Mouse (Mus musculus) kidney, embryonic 15.5 days (tissue): ENCODE measurements around the gene Eif4h. TPM values are rescaled to one million over a fixed set of nuclear protein-coding genes. Genes with fewer than 3 reads are reported as not detected.

ENCODE experiments used
- ATAC-seq: fragments of 200-750 bp; cut with Nextera tagmentation; replicated peaks from 2 replicates; pipeline ENCODE4 v1.8.0; 2017; ENCODE audit warnings: moderate TSS enrichment; ENCODE audit not compliant: low FRiP score
- H3K27ac ChIP-seq: fragments of 300-500 bp; sonication (generic); 2 replicates; pipeline ENCODE4 v1.5.1; 2015; ENCODE audit warnings: mild to moderate bottlenecking, inconsistent platforms
- H3K27me3 ChIP-seq: fragments of 300-500 bp; sonication (generic); 2 replicates; pipeline ENCODE4 v1.6.1; 2015; ENCODE audit warnings: inconsistent platforms
- H3K36me3 ChIP-seq: fragments of 300-500 bp; sonication (generic); 2 replicates; pipeline ENCODE4 v1.6.1; 2015; ENCODE audit warnings: inconsistent platforms
- H3K4me1 ChIP-seq: fragments of 300-500 bp; sonication (generic); 2 replicates; pipeline ENCODE4 v1.6.1; 2015; ENCODE audit warnings: inconsistent platforms
- H3K4me2 ChIP-seq: fragments of 300-500 bp; sonication (generic); 2 replicates; pipeline ENCODE4 v1.6.1; 2015; ENCODE audit warnings: moderate library complexity, mild to moderate bottlenecking, inconsistent platforms
- H3K4me3 ChIP-seq: fragments of 300-500 bp; sonication (generic); replicated peaks from 2 replicates; pipeline ENCODE4 v1.5.1; 2015; ENCODE audit warnings: mild to moderate bottlenecking, inconsistent platforms
- H3K9ac ChIP-seq: fragments of 300-500 bp; sonication (generic); 2 replicates; pipeline ENCODE4 v1.6.1; 2015; ENCODE audit warnings: mild to moderate bottlenecking, inconsistent platforms
- H3K9me3 ChIP-seq: fragments of 300-500 bp; sonication (generic); replicated peaks from 2 replicates; pipeline ENCODE4 v1.6.1; 2016; ENCODE audit warnings: inconsistent platforms
- WGBS: fragments of 180-500 bp; shearing (Covaris S2); methylation state at CpG from one replicate; pipeline ENCODE4 v1.1.7; 2015; ENCODE audit warnings: mixed read lengths; 5-methylcytosine and 5-hydroxymethylcytosine counted together
- microRNA-seq: library from miRNA; unstranded; fragments of <30 nt; microRNA quantifications from one replicate; pipeline ENCODE4, GENCODE M21; 2016
- polyA plus RNA-seq: library from polyadenylated mRNA; unstranded; fragments of >200 nt; fragmentation: Nextera tagmentation; extraction: Ambion mirVana; gene quantifications from 2 replicates; pipeline ENCODE4 v1.2.1, GENCODE M21; 2015

Gene Eif4h
- polyA plus RNA-seq, 1 experiment from 2014 or later: 459 TPM

DNA sequence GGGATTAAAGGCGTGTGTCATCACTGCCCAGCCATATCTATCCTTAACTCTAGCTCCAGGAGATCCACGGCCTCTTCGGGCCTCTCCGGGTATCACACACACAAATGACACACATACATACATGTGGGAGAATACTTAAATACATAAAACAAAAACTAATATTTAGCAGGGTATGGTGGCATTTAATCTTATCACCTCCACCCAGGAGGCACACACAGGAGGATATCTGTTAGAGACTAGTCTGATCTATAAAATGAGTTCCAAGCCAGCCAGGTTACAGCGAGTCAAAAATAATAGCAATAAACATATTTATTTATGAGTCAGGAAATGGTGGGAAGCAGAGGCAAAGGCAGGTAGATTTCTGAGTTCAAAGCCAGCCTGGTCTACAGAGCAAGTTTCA lies 63.5 kb downstream of the Eif4h start:
- no peak overlapping the region for H3K4me2 ChIP-seq
- WGBS: 94% methylated on average over 5 of the region's 5 CpGs
- no peak overlapping the region for H3K27ac ChIP-seq
- H3K4me3 ChIP-seq: no peak overlapping the region
- peaks cover 13% of the 10 kb centered on the region for H3K4me1 ChIP-seq
- no peaks in the 10 kb centered on the region for H3K9me3 ChIP-seq
- ATAC-seq: no peak
- no peaks in the 10 kb centered on the region for H3K36me3 ChIP-seq
- no peaks in the 10 kb centered on the region for H3K27me3 ChIP-seq
- no peak overlapping the region for H3K9ac ChIP-seq

DNA sequence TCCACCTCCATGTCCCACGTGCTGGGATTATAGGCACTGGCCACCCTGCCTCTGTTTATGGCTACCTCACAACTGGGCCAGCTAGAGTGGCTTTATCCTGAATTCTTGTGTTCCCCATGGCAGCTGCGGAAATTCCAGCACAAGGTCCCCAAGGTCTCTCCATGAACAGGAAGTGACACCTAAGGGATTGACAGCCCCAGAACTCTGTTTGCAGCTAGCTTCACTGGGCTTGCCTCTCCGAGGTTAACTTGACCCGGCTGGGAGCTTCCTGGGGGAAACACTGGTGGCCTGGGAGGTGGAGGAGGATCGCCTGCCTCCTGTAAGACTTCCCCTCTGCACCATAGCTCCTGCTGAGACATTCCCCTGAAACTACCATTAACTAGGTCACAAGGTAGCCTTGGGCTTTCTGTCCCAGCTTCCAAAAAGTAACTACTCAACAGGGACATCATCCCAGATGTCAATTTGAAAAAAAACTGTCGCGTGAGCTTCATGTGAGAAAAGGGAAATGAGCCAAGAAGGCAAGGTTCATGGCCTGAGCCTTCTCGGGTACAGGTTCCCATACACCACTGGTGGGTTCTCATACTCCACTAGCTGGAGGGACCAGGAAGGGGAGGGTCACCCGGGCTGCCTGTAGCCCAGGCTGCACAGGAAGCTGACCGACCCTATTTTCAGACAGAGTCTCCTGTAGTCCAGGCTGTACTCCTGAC lies 66.6 kb downstream of the Eif4h start:
- WGBS: 31% methylated on average over 10 of the region's 10 CpGs
- H3K4me3 ChIP-seq: peak overlapping the region; percentile 52
- H3K4me2 ChIP-seq: peak overlapping the region; percentile 77
- peak overlapping the region; percentile 94 for H3K27ac ChIP-seq
- peak overlapping the region; percentile 35 for H3K9ac ChIP-seq
- H3K4me1 ChIP-seq: peaks cover 31% of the 10 kb centered on the region
- ATAC-seq: no peak
- no peaks in the 10 kb centered on the region for H3K27me3 ChIP-seq
- no peaks in the 10 kb centered on the region for H3K36me3 ChIP-seq
- H3K9me3 ChIP-seq: no peaks in the 10 kb centered on the region

DNA sequence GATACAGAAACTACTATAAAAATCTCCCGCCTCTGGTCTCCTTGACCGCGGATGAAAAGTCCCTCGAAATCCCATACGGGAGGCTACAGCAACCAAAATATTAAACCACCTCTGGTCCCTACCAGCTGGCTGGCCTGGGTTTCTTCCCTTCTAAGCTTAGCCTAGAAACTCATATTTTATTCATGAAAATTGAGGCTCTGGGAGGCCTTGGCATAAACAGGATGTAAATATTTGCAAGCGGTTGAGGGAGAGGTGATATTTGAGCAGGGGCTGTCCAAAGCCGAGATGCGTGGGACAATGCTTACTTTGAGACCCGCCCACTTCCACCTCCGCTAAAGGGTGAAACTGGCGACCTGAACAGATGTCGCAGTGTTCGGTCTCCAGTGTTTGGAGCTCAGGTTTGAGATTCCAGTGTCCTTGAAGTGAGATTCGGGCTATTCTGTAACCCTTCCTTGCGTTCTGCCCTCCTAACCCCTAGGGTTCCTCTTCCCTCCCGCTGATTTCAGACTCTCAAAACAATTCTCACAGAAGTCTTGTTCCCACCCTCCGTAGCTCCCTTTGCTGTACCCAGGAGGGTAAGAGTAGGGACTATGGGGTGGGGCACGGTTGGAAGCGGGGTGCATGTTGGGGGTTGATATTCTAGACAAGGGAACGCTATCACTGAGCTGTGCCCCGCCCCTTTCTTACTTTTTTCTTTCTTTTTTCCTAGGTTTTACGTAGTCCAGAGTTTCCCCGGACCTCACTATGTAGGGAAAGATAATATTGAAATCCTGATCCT lies 67.4 kb downstream of the Eif4h start:
- Histone ChIP-seq H3K4me3 (peak overlapping the region; percentile 52), H3K27ac (peak overlapping the region; percentile 94), H3K4me2 (peak overlapping the region; percentile 77), H3K36me3 (no peaks in the 10 kb centered on the region), H3K27me3 (no peaks in the 10 kb centered on the region), H3K9me3 (no peaks in the 10 kb centered on the region), H3K4me1 (peaks cover 31% of the 10 kb centered on the region), H3K9ac (peak overlapping the region; percentile 35)
- ATAC-seq: peak; percentile 63
- WGBS: 2% methylated on average over 23 of the region's 23 CpGs

Small RNAs within 50 kb of the gene (microRNA-seq; reads per million reads assigned to microRNA genes)
- gene Mir7228: not detected

Other genes starting within 250 kb of the Eif4h start
- gene Gtf2ird1, start 182.8 kb downstream of the Eif4h start, polyA plus RNA-seq: 77.5 and 84.3 TPM in 2 replicates
- gene Clip2, start 87.1 kb downstream of the Eif4h start, polyA plus RNA-seq: 3.9 and 4.2 TPM in 2 replicates
- gene Syna, start 79.3 kb downstream of the Eif4h start, polyA plus RNA-seq: 0.32 TPM in 2 replicates
- 292 and 299 TPM in 2 replicates for gene Rfc2, start 58.1 kb downstream of the Eif4h start, polyA plus RNA-seq
- gene Lat2, start 24.5 kb downstream of the Eif4h start, polyA plus RNA-seq: 3.2 and 3.4 TPM in 2 replicates
- 4.9 and 5.9 TPM in 2 replicates for gene Limk1, start 49.1 kb upstream of the Eif4h start, polyA plus RNA-seq
- gene Eln, start 107.8 kb upstream of the Eif4h start, polyA plus RNA-seq: 81.4 and 99.6 TPM in 2 replicates